Mouse (Mus musculus): ENCODE data around the gene Apeh. TPM values are rescaled to one million over a fixed set of nuclear protein-coding genes. Genes with fewer than 3 reads are reported as not detected.

Apeh gene
- polyA plus RNA-seq, 1 experiment from 2014 or later, result 32.8 TPM

DNA sequence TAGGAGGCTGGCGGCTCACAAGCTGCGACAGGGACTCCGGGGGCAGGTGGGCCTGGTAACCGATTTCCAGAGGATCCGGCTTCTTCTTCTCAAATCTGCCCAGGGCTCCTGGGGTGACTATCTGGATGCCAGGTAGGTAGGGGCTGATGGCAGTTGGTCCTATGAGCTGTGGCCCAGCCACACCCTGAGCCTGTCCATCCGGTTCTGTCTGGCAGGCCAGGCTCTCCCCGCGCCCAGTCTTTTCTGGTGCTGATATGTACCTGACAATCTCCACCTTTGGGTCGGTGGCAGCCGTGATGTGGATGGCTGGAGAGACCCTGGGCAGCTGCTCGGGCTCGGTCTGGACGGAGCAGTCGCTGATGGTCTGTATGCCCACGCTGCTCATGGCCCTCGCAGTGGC is 15.8 kb upstream of the Apeh start:
- H3K4me3 ChIP-seq (ENCODE audit: inconsistent target), result peak overlapping the region; percentile 84
- H3K36me3 ChIP-seq (ENCODE audit: inconsistent target), result peaks cover 11% of the 10 kb centered on the region; the same call in 1 of the 2 replicates
- H3K27ac ChIP-seq, result peak overlapping the region; percentile 91
- WGBS (ENCODE audit: missing documents), result 51% methylated on average over 13 of the region's 16 CpGs
- H3K79me2 ChIP-seq (ENCODE audit: inconsistent target), result peaks cover 57% of the 10 kb centered on the region

DNA sequence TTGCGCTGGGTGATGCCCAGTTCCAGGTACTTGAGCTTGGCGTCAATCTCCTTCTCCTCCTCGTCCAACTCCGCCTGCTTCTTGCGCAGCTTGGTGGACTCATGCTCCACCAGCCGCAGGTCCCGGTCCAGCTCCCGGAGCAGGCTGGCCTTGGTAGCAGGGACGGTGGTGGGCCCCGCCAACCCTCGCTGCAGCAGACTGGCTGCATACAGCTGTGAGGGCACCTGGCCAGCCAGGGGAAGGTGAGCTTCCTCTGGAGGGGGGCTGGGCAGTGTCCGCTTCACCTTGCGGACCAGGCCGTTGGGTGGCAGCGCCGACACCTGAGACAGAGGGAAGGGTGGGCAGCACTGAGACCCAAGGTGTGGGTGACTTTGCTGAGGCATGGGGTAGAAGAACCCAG is 13.5 kb upstream of the Apeh start:
- WGBS (ENCODE audit: missing documents), result 86% methylated on average over 16 of the region's 16 CpGs
- Histone ChIP-seq H3K27ac (peak overlapping the region; percentile 91), H3K36me3 (ENCODE audit: inconsistent target) (peaks cover 23% of the 10 kb centered on the region), H3K79me2 (ENCODE audit: inconsistent target) (peaks cover 59% of the 10 kb centered on the region), H3K4me3 (ENCODE audit: inconsistent target) (peak overlapping the region; percentile 84)

DNA sequence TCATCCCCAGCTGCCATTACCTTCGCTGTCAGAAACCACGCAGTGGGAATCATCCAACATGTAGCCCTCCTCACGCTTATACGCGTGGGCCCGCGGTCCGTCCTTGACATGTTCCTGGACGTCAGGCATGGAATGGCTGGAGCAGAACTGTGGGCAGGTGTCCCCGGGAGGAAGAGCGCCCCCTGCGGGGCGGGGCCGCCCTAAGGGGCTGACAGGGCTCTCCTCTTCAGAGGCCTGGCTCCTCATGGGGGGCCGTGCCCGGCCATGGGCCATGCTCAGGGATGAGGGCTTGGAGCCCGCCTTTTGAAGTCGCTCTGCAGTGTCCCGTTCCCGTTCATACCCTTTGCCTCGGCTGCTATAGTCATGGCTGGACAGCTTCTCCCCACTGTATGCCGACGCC is 11.7 kb upstream of the Apeh start:
- H3K79me2 ChIP-seq (ENCODE audit: inconsistent target), result peaks cover 59% of the 10 kb centered on the region
- WGBS (ENCODE audit: missing documents), result 93% methylated on average over 18 of the region's 23 CpGs
- no peak overlapping the region; the same call in 1 of the 2 replicates for H3K4me3 ChIP-seq (ENCODE audit: inconsistent target)
- peaks cover 36% of the 10 kb centered on the region for H3K36me3 ChIP-seq (ENCODE audit: inconsistent target)
- 0 out of 2 replicates have a peak overlapping the region, but pooled peaks have one; percentile 1 for H3K27ac ChIP-seq

DNA sequence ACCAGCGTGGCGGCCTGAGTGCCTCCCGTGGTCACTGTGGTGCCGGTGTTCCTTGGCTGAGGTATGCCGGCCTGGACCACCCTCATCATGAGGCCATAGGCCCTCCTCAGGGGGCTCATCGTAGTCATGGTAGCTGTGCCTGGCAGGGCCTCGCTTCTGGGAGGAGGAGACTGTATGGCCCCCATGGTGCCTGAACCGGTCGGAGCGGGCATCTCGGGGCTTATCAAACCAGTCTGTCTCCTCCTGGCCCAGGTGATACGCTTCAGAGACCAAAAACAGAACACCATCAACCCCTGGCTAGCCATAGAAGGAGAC is 11.1 kb upstream of the Apeh start:
- WGBS (ENCODE audit: missing documents), result 73% methylated on average over 11 of the region's 12 CpGs
- H3K36me3 ChIP-seq (ENCODE audit: inconsistent target), result peaks cover 40% of the 10 kb centered on the region
- 0 out of 2 replicates have a peak overlapping the region, but pooled peaks have one; percentile 1 for H3K27ac ChIP-seq
- H3K4me3 ChIP-seq (ENCODE audit: inconsistent target), result no peak overlapping the region; the same call in 1 of the 2 replicates
- H3K79me2 ChIP-seq (ENCODE audit: inconsistent target), result peaks cover 55% of the 10 kb centered on the region

DNA sequence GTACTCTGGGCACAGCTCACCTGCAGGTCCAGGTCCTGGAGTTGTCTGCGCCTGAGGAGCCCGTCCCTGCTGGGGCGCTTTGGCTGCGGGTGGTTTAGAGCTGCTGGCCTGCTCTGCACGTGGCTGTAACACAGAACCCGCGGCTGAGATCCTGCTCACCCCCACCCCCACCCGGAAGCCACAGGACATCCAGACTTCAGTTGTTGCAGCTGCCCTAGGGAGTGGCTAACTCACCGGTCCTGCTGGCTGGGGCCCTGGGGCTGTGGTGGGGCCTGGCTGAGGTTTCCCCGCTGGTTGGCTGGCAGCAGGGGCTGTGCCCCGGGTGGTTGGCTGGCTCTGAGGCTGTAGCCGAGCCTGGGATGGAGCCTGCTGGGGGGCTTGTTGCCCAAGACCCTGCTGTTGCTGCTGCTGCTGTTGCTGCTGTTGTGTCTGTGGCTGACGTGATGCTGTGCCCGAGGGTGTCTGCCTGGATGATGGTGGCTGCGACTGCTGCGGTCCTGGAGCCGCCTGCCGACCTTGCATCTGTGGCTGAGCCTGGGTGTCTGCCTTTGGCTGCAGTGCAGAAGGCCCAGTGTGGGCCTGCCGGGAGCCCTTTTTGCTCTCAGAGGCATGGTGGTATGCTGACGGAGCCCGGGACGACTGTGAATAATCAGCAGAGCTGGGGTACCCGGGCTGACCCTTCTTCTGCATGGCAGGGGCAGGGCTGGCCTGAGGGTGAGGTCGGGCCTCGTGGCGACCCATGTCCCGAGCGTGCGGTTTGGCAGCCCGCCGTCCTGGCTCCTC is 10.6 kb upstream of the Apeh start:
- 37% methylated on average over 29 of the region's 31 CpGs for WGBS (ENCODE audit: missing documents)
- peaks cover 40% of the 10 kb centered on the region for H3K36me3 ChIP-seq (ENCODE audit: inconsistent target)
- H3K79me2 ChIP-seq (ENCODE audit: inconsistent target), result peaks cover 50% of the 10 kb centered on the region
- H3K4me3 ChIP-seq (ENCODE audit: inconsistent target), result no peak overlapping the region
- no peak overlapping the region for H3K27ac ChIP-seq

DNA sequence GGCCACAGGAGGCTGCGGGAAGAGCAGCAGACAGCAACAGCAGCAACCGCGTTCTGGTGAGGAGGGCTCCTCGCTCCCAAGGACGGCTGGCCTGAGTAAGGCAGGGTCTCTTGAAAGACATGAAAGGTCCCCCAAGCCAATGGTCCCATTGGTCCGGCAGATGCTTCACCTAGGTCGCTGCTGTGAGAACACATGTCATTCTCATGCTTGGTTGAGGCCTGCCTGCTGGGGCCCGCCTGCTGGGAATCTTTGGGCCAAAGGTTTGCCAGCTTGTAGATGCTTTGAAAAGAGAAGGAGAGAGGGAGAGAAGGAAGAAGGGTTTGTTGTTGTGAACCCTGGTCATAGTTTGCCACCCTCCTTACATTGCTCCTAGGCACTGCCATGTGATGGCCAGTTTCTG is 5.2 kb upstream of the Apeh start:
- Histone ChIP-seq H3K27ac (no peak overlapping the region), H3K79me2 (ENCODE audit: inconsistent target) (no peaks in the 10 kb centered on the region), H3K4me3 (ENCODE audit: inconsistent target) (no peak overlapping the region), H3K36me3 (ENCODE audit: inconsistent target) (peaks cover 35% of the 10 kb centered on the region)
- 93% methylated on average over 8 of the region's 8 CpGs for WGBS (ENCODE audit: missing documents)

DNA sequence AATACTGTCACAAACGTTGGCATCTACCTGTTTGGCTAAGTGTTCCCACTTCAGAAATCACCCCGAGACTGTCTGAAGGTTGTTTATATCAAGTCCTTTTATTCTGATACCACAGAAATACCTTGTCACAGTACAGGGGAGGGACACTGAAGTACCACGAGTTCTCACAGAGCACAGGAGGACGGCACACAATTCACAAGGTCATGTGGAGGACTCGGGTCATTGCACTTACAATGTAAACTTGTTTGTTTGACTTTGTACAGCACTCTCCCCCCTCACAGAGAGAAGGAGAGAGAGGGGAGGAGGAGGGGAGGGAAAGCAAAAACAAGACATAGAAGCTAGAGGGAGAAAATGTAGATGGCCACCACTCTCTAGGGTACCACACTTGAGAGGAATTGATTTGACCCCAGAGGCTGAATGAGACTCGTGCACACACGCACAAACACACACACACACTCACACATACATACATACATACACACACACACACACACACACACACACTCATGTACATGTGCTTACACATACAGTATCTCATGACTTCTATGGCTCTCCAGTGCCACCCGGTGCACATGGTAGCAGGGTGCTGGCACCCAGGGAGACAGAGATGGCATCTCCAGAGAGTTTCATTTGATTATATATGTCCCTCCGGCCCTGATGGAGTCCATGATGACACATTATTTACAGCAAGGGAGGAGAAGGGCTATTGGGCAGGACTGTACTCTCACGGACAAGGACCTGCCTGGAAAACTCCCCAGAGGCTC is 1.7 kb upstream of the Apeh start:
- Histone ChIP-seq H3K36me3 (ENCODE audit: inconsistent target) (peaks cover 27% of the 10 kb centered on the region), H3K27ac (no peak overlapping the region), H3K79me2 (ENCODE audit: inconsistent target) (peaks cover 10% of the 10 kb centered on the region; the same call in 1 of the 2 replicates), H3K4me3 (ENCODE audit: inconsistent target) (no peak overlapping the region)
- 76% methylated on average over 9 of the region's 10 CpGs for WGBS (ENCODE audit: missing documents)

DNA sequence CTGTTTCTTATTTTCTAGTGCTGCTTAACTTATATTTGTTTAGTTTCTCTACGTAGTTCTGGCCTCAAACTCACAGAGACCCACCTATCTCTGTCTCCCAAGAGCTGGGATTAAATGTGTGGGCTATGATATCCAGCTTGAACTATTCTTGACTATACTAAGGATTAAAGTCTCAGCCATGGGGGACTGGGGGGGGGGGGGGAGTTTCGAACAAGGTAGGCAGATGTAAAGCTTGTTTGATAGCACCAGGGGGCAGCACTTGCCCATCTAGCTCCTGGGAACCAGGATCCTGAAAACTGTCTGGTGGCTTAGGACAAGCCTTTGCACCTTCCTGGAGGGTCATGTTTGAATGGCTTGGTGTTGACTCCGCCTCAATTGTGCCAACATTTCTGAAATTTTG is 1.1 kb upstream of the Apeh start:
- H3K79me2 ChIP-seq (ENCODE audit: inconsistent target), result peaks cover 10% of the 10 kb centered on the region; the same call in 1 of the 2 replicates
- peaks cover 29% of the 10 kb centered on the region for H3K36me3 ChIP-seq (ENCODE audit: inconsistent target)
- WGBS (ENCODE audit: missing documents), result 10% methylated on average over 3 of the region's 3 CpGs
- H3K27ac ChIP-seq, result no peak overlapping the region
- peak overlapping the region; percentile 68 for H3K4me3 ChIP-seq (ENCODE audit: inconsistent target)

DNA sequence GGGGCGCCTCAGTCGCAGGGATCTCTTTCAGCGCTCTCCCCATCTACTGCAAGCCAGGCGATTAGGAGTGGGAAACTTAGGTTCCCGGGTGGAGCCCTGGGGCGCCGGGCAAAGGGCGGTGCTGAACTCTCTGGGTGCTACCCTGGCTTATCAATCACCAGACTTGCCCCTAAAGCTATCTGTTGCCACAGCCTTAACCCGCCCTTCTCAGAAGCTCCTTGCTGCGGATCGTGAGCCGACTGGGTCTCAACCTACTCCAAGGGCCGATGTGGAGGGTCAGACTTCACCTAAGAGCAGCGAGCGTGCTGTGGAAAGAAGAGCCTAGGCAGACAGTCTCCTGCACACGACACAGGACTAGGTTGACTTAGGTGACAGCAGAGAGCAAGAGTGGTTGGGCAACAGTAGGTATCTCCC is 599 bp upstream of the Apeh start:
- peak overlapping the region; percentile 68 for H3K4me3 ChIP-seq (ENCODE audit: inconsistent target)
- WGBS (ENCODE audit: missing documents), result under 1% methylated on average over 16 of the region's 16 CpGs
- H3K27ac ChIP-seq, result peak overlapping the region; percentile 29
- peaks cover 10% of the 10 kb centered on the region; the same call in 1 of the 2 replicates for H3K79me2 ChIP-seq (ENCODE audit: inconsistent target)
- H3K36me3 ChIP-seq (ENCODE audit: inconsistent target), result peaks cover 35% of the 10 kb centered on the region

DNA sequence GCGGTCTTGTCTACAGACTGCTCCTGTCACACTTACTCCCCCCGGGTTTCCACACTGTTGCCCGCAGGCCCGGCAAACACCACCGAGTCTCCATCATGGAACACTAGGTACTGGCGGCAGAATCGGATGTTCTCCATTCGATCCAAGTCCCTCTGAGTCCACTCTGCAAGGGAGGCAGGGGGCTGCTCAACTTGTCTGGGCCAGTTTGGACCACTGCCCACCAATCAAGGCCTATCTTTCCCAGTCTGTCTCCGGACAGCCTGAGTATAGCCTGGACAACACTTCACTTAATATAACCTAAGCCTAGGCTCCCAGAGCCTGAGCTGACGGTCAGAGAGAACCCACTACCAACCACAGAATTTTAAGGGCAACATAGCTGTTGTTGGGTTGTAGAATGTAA is 820 bp downstream of the Apeh start:
- Histone ChIP-seq H3K27ac (0 out of 2 replicates have a peak overlapping the region, but pooled peaks have one; percentile 24), H3K36me3 (ENCODE audit: inconsistent target) (peaks cover 42% of the 10 kb centered on the region), H3K79me2 (ENCODE audit: inconsistent target) (peaks cover 10% of the 10 kb centered on the region; the same call in 1 of the 2 replicates), H3K4me3 (ENCODE audit: inconsistent target) (peak overlapping the region; percentile 68)
- WGBS (ENCODE audit: missing documents), result 83% methylated on average over 10 of the region's 10 CpGs

DNA sequence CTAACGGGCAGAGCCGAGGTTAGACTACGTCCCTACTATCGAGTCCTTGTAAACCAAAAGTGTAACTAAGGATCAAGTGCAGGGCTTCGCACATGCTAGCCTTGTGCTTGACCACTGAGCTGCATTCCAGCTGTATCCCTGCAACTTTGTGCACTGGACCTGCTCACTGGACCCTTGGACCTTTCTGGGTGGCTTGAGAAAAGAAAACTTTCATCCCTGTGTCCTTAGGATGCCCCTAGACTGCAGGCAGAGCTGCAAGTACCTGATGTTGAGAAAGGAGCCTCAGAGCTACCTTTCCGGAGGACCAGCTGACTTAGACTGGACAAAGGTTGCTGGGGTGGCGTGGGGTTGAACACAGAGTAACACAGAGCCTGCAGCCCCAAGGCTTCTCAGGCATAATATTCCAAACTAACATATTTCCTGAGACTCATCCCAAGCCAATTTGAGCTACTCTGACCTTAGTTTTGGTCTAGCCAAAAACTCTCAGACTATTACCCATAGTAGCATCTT is 3.7 kb downstream of the Apeh start:
- 97% methylated on average over 7 of the region's 7 CpGs for WGBS (ENCODE audit: missing documents)
- Histone ChIP-seq H3K36me3 (ENCODE audit: inconsistent target) (peaks cover 71% of the 10 kb centered on the region), H3K27ac (no peak overlapping the region), H3K79me2 (ENCODE audit: inconsistent target) (peaks cover 10% of the 10 kb centered on the region; the same call in 1 of the 2 replicates), H3K4me3 (ENCODE audit: inconsistent target) (no peak overlapping the region)

DNA sequence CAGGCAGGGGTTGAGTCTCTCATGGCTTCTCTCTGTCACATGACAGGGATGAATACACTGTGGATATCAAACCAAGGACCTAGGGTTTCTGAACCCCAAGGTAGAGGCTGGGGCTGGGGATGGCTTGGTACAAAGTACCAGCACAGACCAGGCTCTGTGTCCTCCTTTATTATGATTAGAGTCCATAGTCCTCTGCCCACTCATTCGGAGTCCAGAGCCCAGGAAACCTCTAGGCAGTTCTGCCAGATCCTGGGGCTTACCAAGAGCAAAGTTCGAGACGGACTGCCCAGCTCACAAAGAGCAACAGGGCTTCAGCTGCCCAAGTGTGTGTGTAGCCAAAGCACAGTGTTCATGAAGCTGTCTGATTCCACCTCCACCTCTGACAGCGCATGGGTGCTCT is 9.1 kb downstream of the Apeh start:
- H3K36me3 ChIP-seq (ENCODE audit: inconsistent target), result peaks cover 61% of the 10 kb centered on the region
- H3K79me2 ChIP-seq (ENCODE audit: inconsistent target), result no peaks in the 10 kb centered on the region
- no peak overlapping the region for H3K27ac ChIP-seq
- 100% methylated on average over 4 of the region's 4 CpGs for whole genome bisulfite sequencing (ENCODE audit: missing documents)
- no peak overlapping the region for H3K4me3 ChIP-seq (ENCODE audit: inconsistent target)

DNA sequence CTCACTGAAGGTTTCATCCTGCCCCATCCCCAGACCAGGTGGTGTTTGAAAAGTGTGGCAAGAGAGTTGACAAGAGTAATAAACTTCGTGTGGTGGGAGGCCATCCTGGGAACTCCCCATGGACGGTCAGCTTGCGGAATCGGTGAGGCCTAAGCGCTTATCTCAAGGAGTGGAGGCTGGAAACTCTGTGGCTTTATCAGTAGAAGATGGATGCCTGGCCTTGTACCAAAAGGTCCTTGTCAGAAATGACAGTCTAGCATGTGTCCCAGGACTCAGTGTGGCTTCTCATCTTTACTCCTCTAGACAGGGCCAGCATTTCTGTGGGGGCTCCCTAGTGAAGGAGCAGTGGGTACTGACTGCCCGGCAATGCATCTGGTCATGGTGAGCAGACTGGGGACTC is 10.8 kb downstream of the Apeh start:
- H3K36me3 ChIP-seq (ENCODE audit: inconsistent target), result peaks cover 44% of the 10 kb centered on the region
- no peak overlapping the region for H3K4me3 ChIP-seq (ENCODE audit: inconsistent target)
- H3K27ac ChIP-seq, result no peak overlapping the region
- H3K79me2 ChIP-seq (ENCODE audit: inconsistent target), result peaks cover 4% of the 10 kb centered on the region; the same call in 1 of the 2 replicates
- 96% methylated on average over 6 of the region's 6 CpGs for WGBS (ENCODE audit: missing documents)

DNA sequence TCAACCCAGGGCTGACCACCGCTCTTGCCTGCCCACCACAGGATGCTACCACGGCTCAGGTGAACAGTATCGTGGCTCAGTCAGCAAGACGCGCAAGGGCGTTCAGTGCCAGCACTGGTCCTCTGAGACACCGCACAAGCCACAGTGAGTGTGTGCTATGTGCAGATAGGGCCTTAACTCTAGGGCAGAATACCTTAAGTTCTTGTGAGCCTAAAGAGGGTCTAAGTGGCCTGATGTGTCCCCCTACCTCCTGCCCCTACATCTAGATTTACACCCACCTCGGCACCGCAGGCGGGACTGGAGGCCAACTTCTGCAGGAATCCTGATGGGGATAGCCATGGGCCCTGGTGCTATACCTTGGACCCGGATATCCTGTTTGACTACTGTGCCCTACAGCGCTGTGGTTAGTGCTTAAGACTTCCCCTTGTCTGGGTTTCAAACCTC is 11.4 kb downstream of the Apeh start, which contains the start of gene Rnf123:
Gene Rnf123 (minus strand): TSS at position 359 of the 444 bp plus-strand sequence.
- Histone ChIP-seq H3K4me3 (ENCODE audit: inconsistent target) (no peak within 1 kb of the TSS), H3K27ac (no peak within 1 kb of the TSS), H3K79me2 (ENCODE audit: inconsistent target) (peaks cover 9% of the 10 kb centered on the region; the same call in 1 of the 2 replicates), H3K36me3 (ENCODE audit: inconsistent target) (peaks cover 39% of the 10 kb centered on the region)
- WGBS (ENCODE audit: missing documents), result 15% methylated on average over 12 of the region's 12 CpGs
